Mouse (Mus musculus): ENCODE data around the gene Tmem25. TPM values are rescaled to one million over a fixed set of nuclear protein-coding genes. Genes with fewer than 3 reads are reported as not detected.

The Tmem25 gene
- polyA plus RNA-seq (2015; fragmentation: Nextera tagmentation; extraction: Ambion mirVana) = 4.8 and 5.2 TPM in 2 replicates

GRCm38 (mm10) chr9:44799102-44799957 lies at the start of gene Tmem25:
Tmem25 (minus strand) TSS chr9:44799307.
- peak within 1 kb of the TSS; percentile 97 for H3K4me2 ChIP-seq (replicated peaks)
- peak within 1 kb of the TSS; percentile 95 for H3K27ac ChIP-seq
- H3K27me3 ChIP-seq (replicated peaks) = 0 out of 2 replicates have a peak, but pooled peaks cover 7% of the 10 kb centered on the region
- H3K36me3 ChIP-seq = no peaks in the 10 kb centered on the region
- no peaks in the 10 kb centered on the region for H3K9me3 ChIP-seq
- H3K4me1 ChIP-seq (replicated peaks) = peaks cover 26% of the 10 kb centered on the region
- peak within 1 kb of the TSS; percentile 62 for H3K4me3 ChIP-seq (replicated peaks)
- under 1% methylated on average over 72 of the region's 75 CpGs for WGBS
- peak; percentile 97 for ATAC-seq
- peak within 1 kb of the TSS; percentile 69 for H3K9ac ChIP-seq

GRCm38 (mm10) chr9:44847446-44847845 lies 48.3 kb upstream of the Tmem25 start:
- Histone ChIP-seq H3K9ac (no peak overlapping the region), H3K4me3 (replicated peaks) (no peak overlapping the region), H3K9me3 (no peaks in the 10 kb centered on the region), H3K36me3 (peaks cover 24% of the 10 kb centered on the region), H3K4me1 (replicated peaks) (no peaks in the 10 kb centered on the region), H3K4me2 (replicated peaks) (no peak overlapping the region), H3K27me3 (replicated peaks) (no peaks in the 10 kb centered on the region), H3K27ac (no peak overlapping the region)
- ATAC-seq = no peak
- 84% methylated on average over 6 of the region's 6 CpGs for WGBS

- WGBS = 79% methylated on average over 10 of the region's 10 CpGs
- H3K9ac ChIP-seq = no peak overlapping the region
- H3K4me3 ChIP-seq (replicated peaks) = no peak overlapping the region
- peaks cover 25% of the 10 kb centered on the region for H3K36me3 ChIP-seq
- no peaks in the 10 kb centered on the region for H3K9me3 ChIP-seq
- H3K27ac ChIP-seq = no peak overlapping the region
- no peak overlapping the region for H3K4me2 ChIP-seq (replicated peaks)
- ATAC-seq = no peak
- no peaks in the 10 kb centered on the region for H3K27me3 ChIP-seq (replicated peaks)
- no peaks in the 10 kb centered on the region for H3K4me1 ChIP-seq (replicated peaks)
Observed at GRCm38 (mm10) chr9:44841241-44841640, 42.1 kb upstream of the Tmem25 start.

GRCm38 (mm10) chr9:44836439-44836838 lies 37.3 kb upstream of the Tmem25 start:
- H3K9me3 ChIP-seq = no peaks in the 10 kb centered on the region
- 47% methylated on average over 7 of the region's 7 CpGs for WGBS
- no peak overlapping the region for H3K27ac ChIP-seq
- no peaks in the 10 kb centered on the region for H3K4me1 ChIP-seq (replicated peaks)
- H3K4me3 ChIP-seq (replicated peaks) = no peak overlapping the region
- no peak overlapping the region for H3K4me2 ChIP-seq (replicated peaks)
- H3K36me3 ChIP-seq = peaks cover 42% of the 10 kb centered on the region
- no peaks in the 10 kb centered on the region for H3K27me3 ChIP-seq (replicated peaks)
- no peak for ATAC-seq
- no peak overlapping the region for H3K9ac ChIP-seq

DNA sequence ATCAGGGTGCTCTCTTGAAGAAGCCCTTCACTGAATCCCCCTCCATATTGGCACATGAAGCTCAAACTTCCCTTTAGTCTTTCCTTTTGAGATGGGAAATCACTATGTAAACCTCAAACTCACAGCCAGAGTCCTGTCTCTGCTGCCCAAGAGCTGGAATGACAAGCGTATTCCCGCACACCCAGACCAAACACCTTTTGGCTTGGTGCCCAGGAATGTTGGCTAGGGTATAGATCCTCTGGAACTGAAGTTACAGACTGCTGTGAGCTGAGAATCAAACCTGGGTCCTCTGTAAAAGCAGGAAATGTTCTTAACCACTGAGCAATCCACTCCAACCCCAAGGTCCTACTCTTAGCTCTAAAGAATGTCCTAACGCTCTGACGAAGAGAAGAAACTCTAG lies 33.2 kb upstream of the Tmem25 start:
- Histone ChIP-seq H3K27me3 (replicated peaks) (no peaks in the 10 kb centered on the region), H3K9ac (no peak overlapping the region), H3K4me1 (replicated peaks) (no peaks in the 10 kb centered on the region), H3K36me3 (peaks cover 58% of the 10 kb centered on the region), H3K27ac (no peak overlapping the region), H3K4me3 (replicated peaks) (no peak overlapping the region), H3K4me2 (replicated peaks) (no peak overlapping the region), H3K9me3 (no peaks in the 10 kb centered on the region)
- 83% methylated on average over 4 of the region's 4 CpGs for WGBS
- no peak for ATAC-seq

DNA sequence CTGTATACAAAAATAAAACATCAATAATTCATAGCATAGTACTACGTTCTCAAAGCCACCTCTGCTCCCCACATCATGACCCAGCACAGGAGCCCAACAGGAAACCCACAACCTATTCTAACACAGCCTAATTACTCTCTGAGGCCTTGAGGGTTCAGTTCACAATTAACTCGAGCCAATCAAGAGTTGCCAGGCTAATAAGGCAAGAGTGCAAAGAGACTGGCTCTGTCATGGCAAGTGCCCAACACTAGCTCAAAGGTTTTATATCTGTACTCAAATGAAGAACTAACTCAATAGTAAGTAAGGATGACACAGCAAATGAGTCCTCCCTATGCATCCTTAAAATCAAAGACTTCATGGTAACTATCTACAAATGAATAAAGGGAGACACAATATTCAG lies 31.4 kb upstream of the Tmem25 start:
- H3K4me2 ChIP-seq (replicated peaks) = no peak overlapping the region
- H3K27ac ChIP-seq = no peak overlapping the region
- H3K9ac ChIP-seq = no peak overlapping the region
- H3K27me3 ChIP-seq (replicated peaks) = no peaks in the 10 kb centered on the region
- H3K36me3 ChIP-seq = peaks cover 67% of the 10 kb centered on the region
- H3K9me3 ChIP-seq = no peaks in the 10 kb centered on the region
- no peak overlapping the region for H3K4me3 ChIP-seq (replicated peaks)
- ATAC-seq = no peak
- H3K4me1 ChIP-seq (replicated peaks) = no peaks in the 10 kb centered on the region
- WGBS = 84% methylated on average over 2 of the region's 2 CpGs

GRCm38 (mm10) chr9:44828944-44829343 lies 29.8 kb upstream of the Tmem25 start:
- H3K4me2 ChIP-seq (replicated peaks) = no peak overlapping the region
- no peak for ATAC-seq
- no peak overlapping the region for H3K9ac ChIP-seq
- H3K4me1 ChIP-seq (replicated peaks) = no peaks in the 10 kb centered on the region
- H3K27me3 ChIP-seq (replicated peaks) = no peaks in the 10 kb centered on the region
- 94% methylated on average over 11 of the region's 11 CpGs for WGBS
- H3K4me3 ChIP-seq (replicated peaks) = no peak overlapping the region
- H3K27ac ChIP-seq = no peak overlapping the region
- H3K9me3 ChIP-seq = no peaks in the 10 kb centered on the region
- peaks cover 67% of the 10 kb centered on the region for H3K36me3 ChIP-seq

DNA sequence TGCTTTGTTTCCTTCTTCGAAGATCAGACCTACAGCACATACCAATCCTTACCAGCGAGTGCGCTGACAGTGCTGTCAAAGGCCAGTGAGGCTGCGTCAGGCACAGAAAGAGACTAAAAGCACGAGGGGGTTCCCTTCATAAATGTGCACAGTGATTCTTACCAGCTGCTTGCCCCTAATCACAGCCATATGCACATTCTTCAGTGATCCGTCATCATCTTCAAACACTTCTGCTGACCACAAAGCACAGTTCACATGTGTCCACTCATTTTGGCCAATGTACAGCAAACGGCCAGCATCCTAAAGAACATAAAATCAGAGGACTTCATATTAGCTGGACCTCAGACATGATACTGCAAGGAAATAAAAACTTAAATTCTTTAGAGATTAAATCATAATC lies 27.6 kb upstream of the Tmem25 start:
- ATAC-seq = no peak
- Histone ChIP-seq H3K36me3 (peaks cover 67% of the 10 kb centered on the region), H3K27ac (no peak overlapping the region), H3K4me2 (replicated peaks) (no peak overlapping the region), H3K4me1 (replicated peaks) (no peaks in the 10 kb centered on the region), H3K9me3 (no peaks in the 10 kb centered on the region), H3K27me3 (replicated peaks) (no peaks in the 10 kb centered on the region), H3K4me3 (replicated peaks) (no peak overlapping the region), H3K9ac (no peak overlapping the region)
- WGBS = 90% methylated on average over 7 of the region's 7 CpGs

- no peak overlapping the region for H3K27ac ChIP-seq
- peaks cover 74% of the 10 kb centered on the region for H3K36me3 ChIP-seq
- 89% methylated on average over 15 of the region's 15 CpGs for WGBS
- H3K9me3 ChIP-seq = no peaks in the 10 kb centered on the region
- no peak overlapping the region for H3K4me2 ChIP-seq (replicated peaks)
- no peak overlapping the region for H3K4me3 ChIP-seq (replicated peaks)
- no peaks in the 10 kb centered on the region for H3K27me3 ChIP-seq (replicated peaks)
- no peak for ATAC-seq
- no peaks in the 10 kb centered on the region for H3K4me1 ChIP-seq (replicated peaks)
- no peak overlapping the region for H3K9ac ChIP-seq
Observed at GRCm38 (mm10) chr9:44819920-44820827, 21.1 kb upstream of the Tmem25 start.

- H3K9me3 ChIP-seq = no peaks in the 10 kb centered on the region
- whole genome bisulfite sequencing = 76% methylated on average over 5 of the region's 5 CpGs
- H3K27me3 ChIP-seq (replicated peaks) = no peaks in the 10 kb centered on the region
- H3K4me1 ChIP-seq (replicated peaks) = no peaks in the 10 kb centered on the region
- no peak overlapping the region for H3K4me2 ChIP-seq (replicated peaks)
- H3K36me3 ChIP-seq = peaks cover 83% of the 10 kb centered on the region
- no peak overlapping the region for H3K9ac ChIP-seq
- H3K27ac ChIP-seq = no peak overlapping the region
- H3K4me3 ChIP-seq (replicated peaks) = no peak overlapping the region
- no peak for ATAC-seq
Observed at GRCm38 (mm10) chr9:44817522-44817921, 18.4 kb upstream of the Tmem25 start.

GRCm38 (mm10) chr9:44814179-44814578 lies 15.1 kb upstream of the Tmem25 start:
- Histone ChIP-seq H3K4me3 (replicated peaks) (no peak overlapping the region), H3K9ac (no peak overlapping the region), H3K27me3 (replicated peaks) (no peaks in the 10 kb centered on the region), H3K36me3 (peaks cover 72% of the 10 kb centered on the region), H3K27ac (no peak overlapping the region), H3K4me2 (replicated peaks) (no peak overlapping the region), H3K9me3 (no peaks in the 10 kb centered on the region), H3K4me1 (replicated peaks) (no peaks in the 10 kb centered on the region)
- no peak for ATAC-seq
- WGBS = 93% methylated on average over 8 of the region's 8 CpGs

DNA sequence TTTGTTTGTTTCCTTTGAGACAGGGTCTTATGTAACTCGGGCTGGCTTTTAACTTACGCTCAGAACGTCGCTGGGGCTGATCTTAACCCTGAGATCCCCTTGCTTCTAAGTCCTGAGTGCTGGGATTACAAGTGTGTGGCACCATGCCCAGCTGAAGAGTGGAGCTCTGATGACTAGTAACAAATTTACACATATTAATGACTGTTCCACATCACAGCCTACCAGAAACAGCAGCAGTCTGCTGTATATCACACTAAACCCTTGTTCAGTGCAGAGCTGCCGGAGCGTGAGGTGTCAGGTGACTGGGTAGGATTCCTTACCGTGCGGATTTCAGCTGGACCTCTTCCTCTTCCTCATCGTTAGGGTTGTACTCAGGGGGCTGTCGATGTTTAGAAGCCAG lies 11.2 kb upstream of the Tmem25 start:
- Histone ChIP-seq H3K27ac (no peak overlapping the region), H3K4me3 (replicated peaks) (no peak overlapping the region), H3K4me1 (replicated peaks) (no peaks in the 10 kb centered on the region), H3K9ac (no peak overlapping the region), H3K36me3 (peaks cover 75% of the 10 kb centered on the region), H3K9me3 (no peaks in the 10 kb centered on the region), H3K4me2 (replicated peaks) (no peak overlapping the region), H3K27me3 (replicated peaks) (no peaks in the 10 kb centered on the region)
- WGBS = 87% methylated on average over 10 of the region's 10 CpGs
- no peak for ATAC-seq
